Mouse (Mus musculus) heart, postnatal 14 days (tissue): ENCODE measurements around the gene Klhdc10. TPM values are rescaled to one million over a fixed set of nuclear protein-coding genes. Genes with fewer than 3 reads are reported as not detected.

Experiments used
- DNase-seq, 2 experiments: peaks; one replicate each; pipeline ENCODE4 v3.0.0; 2021 to 2022
- intact Hi-C: fragments of 180-260 bp; cut with DNase I; formaldehyde crosslinking; loops from one replicate; pipeline ENCODE4 v1.15.1; 2025
- total RNA-seq, 2 experiments: library from RNA; stranded (reverse); gene quantifications; 2 replicates each; pipeline ENCODE4 v1.2.3; 2021

The Klhdc10 gene
- total RNA-seq, 2 experiments from 2014 or later = 58.4 to 60.8 TPM

GRCm38 (mm10) chr6:30460750-30461446, 59.2 kb downstream of the Klhdc10 start:
- intact Hi-C loops = loop anchor here (1.0 kb wide), 1 partner anchor 57 kb away; no protein-coding TSS in a partner anchor
- DNase-seq = peak in 1 of 2 experiments; percentile 39

- intact Hi-C loops = no loop called here
- DNase-seq = no peak
Measured at GRCm38 (mm10) chr6:30461755-30462344, 60.2 kb downstream of the Klhdc10 start.

DNA sequence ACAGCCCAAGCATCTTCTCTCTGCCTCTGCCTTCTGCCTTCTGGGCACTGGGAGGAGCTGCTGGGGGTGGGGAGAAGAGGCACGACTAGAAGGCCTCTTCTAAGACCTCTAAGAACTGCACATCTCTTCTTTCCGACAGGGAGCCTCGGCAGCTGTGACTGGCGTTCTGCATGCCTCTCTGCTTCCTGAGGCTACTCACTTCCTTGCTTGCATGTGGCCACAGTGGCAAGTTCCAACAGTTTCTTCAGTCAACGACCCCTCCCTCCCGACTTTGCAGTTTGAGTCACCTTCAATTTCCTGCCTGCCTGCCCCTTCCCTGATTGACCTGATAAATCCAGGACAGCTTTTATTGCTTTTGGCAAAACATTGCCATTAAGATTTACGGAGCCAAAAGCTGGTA, 61.2 kb downstream of the Klhdc10 start:
- DNase-seq = no peak

DNA sequence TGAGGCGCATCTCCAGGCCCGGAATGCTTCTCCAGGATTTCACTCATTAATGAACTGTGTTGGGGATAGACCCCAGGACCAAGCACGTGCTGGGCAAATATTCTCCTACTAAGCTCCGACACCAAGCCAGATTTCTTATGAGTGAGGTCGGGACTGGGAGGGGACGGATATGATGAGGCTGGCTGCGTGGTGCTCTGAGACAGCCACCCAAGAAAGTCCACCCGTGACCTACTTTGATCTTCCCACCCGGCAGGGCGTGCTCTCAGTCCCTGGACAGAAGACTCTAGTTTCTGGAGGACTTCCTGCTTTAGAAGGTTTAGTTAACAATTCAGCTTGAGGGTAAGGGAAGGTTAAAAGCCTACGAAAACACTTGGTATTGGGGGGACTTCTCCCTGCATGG, 63.9 kb downstream of the Klhdc10 start:
- no peak for DNase-seq
- intact Hi-C loops = no loop called here

More for the DNA sequence above, 61.2 kb downstream of the Klhdc10 start:
- intact Hi-C loops = no loop called here

GRCm38 (mm10) chr6:30468058-30468457, 66.4 kb downstream of the Klhdc10 start:
- DNase-seq = no peak
- intact Hi-C loops = no loop called here

GRCm38 (mm10) chr6:30468684-30469083, 67.0 kb downstream of the Klhdc10 start:
- peak; percentile 24 to 52 for DNase-seq
- intact Hi-C loops = no loop called here

- DNase-seq = no peak
- intact Hi-C loops = no loop called here
Measured at GRCm38 (mm10) chr6:30469370-30469769, 67.7 kb downstream of the Klhdc10 start.

GRCm38 (mm10) chr6:30471706-30472105, 70.0 kb downstream of the Klhdc10 start:
- no peak for DNase-seq
- intact Hi-C loops = no loop called here

DNA sequence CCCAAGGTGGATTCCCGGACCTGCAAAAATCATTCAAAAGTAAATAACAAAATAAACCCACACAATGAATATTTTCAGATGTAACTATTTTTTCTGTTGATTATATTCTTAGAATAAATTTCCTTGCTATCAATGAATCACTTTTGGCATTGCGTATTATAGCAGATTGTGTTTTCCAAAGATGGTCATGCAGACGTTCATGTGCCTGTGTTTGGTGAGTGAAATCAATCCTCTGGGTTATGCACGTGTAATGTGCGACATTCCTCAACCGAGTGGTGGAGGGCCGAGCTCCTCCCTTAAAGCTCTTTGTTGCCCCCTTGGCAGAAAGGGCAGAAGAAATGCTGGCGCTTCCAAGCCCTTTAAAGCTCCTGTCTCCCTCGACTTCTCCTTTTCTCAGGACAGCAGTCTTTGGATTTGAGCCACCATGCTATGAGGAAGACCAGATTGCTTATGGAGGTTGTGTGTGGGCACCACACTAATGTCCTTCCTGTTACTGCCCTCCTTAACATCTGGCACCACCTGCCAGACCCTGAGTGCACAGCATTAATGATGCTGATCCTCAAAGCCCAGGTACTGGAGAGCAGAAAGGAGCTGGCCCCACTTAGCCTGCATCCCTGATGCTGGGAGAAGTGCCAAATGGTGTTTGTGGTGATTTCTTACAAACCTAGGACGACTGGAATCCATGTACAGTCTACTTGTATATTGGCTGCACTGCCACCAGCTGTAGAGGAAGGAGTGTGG, 74.5 kb downstream of the Klhdc10 start:
- DNase-seq = no peak
- intact Hi-C loops = no loop called here

DNA sequence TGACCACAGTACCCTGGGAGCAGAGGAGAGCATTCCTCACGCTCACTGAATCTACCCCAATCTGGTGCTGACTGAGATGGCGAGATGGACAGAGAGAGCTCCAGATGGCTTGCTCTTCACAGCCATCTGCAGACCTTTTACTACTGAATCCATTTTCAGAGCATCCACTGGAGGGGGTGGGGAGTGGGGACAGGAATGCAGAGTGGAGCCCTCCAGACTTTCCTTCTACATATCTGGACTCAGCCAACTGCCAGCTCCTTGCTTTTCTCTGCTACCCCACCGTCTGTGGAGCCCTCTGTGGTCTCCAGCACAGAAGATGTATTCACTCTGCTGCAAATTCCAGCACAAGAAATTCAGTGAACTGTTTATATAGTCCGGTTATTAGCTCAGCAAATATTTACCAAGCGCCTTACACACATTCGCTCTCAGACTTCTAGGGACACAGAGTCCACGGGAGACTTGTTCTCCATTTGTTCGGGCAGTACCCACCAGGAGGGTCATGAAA, 75.6 kb downstream of the Klhdc10 start:
- DNase-seq = no peak
- intact Hi-C loops = no loop called here

DNA sequence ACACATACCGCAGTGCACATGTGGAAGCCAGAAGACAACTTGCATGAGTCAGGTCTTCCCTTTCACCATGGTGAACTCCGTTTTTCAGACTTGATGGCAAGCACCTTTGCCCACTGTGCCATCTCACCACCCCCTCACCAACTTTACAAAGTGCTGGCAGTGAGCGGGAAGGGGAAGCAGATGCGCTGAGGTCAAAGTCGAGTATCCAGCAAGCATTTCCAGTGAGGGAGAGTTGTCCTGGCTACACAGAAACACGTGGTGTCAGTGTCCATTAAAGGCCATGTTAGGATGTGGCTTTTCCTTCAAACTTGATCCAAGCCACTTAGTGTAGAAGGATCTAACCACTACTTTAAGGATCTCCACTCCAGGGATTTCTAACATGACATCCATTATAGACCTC, 76.1 kb downstream of the Klhdc10 start:
- intact Hi-C loops = no loop called here
- no peak for DNase-seq

DNA sequence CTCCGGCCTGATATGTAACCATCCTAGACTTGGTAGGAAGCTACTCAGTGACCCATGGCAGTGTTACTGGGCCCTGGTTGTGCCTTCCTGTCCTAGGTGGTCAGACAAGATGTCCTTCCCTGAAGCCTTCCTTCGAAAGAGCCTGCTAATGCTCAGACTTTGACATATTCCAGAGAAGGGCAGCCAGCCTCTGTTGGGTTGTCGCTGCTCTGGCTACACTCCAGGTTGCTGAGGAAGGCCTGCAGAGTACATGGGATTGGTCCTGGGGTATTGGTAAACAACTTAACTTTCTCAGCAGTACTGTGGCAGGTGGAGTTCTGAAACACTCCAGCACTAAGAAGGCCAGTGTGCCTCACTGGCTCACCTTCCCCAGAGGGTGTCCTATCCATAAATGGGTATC, 77.8 kb downstream of the Klhdc10 start:
- intact Hi-C loops = no loop called here
- DNase-seq = no peak

DNA sequence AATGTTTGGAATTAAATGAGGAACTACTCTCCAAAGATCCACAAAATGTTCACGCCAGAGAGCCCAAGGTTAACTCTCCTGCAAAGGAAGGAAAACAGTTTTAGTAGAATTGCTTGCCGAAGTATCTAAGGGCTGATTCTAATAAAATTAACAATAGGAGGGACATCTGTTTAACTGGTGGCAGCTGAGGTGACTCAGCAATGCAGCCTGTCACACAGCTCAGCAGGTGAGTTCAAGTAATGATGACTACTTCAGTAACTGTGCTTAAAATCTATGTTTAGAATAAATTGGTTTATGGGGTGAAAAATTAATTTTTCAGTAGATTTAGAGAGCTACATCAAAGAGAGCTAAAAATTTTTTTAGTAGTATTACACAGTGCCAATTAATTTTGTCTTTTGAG, 81.2 kb downstream of the Klhdc10 start:
- intact Hi-C loops = no loop called here
- DNase-seq = no peak

GRCm38 (mm10) chr6:30486504-30486903, 84.8 kb downstream of the Klhdc10 start:
- no peak for DNase-seq
- intact Hi-C loops = no loop called here

- no peak for DNase-seq
Measured at GRCm38 (mm10) chr6:30499049-30499448, 97.4 kb downstream of the Klhdc10 start.

More at GRCm38 (mm10) chr6:30499049-30499448, 97.4 kb downstream of the Klhdc10 start:
- intact Hi-C loops = no loop called here

Other genes starting within 250 kb of the Klhdc10 start
- gene Ube2h, start 97.3 kb upstream of the Klhdc10 start, total RNA-seq = 10 to 100 TPM; 82.5 to 86.3 TPM
- gene Zc3hc1, start 10.8 kb upstream of the Klhdc10 start, total RNA-seq = 10 to 100 TPM; 15.5 to 17.2 TPM
- gene Tmem209, start 107.9 kb downstream of the Klhdc10 start, total RNA-seq = 1 to 10 TPM; 6.9 to 7.6 TPM
- under 1 TPM in 1 of 2 experiments, not detected in 1; 0.24 TPM for gene Ssmem1, start 108.0 kb downstream of the Klhdc10 start, total RNA-seq
- not detected for gene Cpa2, start 139.7 kb downstream of the Klhdc10 start, total RNA-seq
- gene Cpa4, start 166.5 kb downstream of the Klhdc10 start, total RNA-seq = not detected
- not detected for gene Cpa5, start 209.1 kb downstream of the Klhdc10 start, total RNA-seq
- 1 to 10 TPM; 1.0 to 2.4 TPM for gene Cpa1, start 237.3 kb downstream of the Klhdc10 start, total RNA-seq